Mouse (Mus musculus) right cerebral cortex, adult 18-20 months (tissue): ENCODE measurements at regions not wholly inside any gene's neighbourhood (a gene's known extent, or its start where the extent isn't known, plus 50 kb on each side); places are given as distances from the start of the nearest gene placed in this dataset.

Experiments used
- DNase-seq: peaks from one replicate; pipeline ENCODE4 v3.0.0; 2022; ENCODE audit warnings: mixed read lengths

GRCm38 (mm10) chr6:104040450-104040849 lies 452.1 kb upstream of the Cntn6 start:
- DNase-seq, result no peak

GRCm38 (mm10) chr6:104055996-104056395 lies 436.6 kb upstream of the Cntn6 start:
- DNase-seq, result no peak

GRCm38 (mm10) chr6:104061692-104062263 lies 430.8 kb upstream of the Cntn6 start:
- DNase-seq, result no peak

- DNase-seq, result no peak
These were observed 412.0 kb upstream of the Cntn6 start for GRCm38 (mm10) chr6:104080581-104080980.

- DNase-seq, result no peak
These were observed 410.3 kb upstream of the Cntn6 start for GRCm38 (mm10) chr6:104082242-104082641.

GRCm38 (mm10) chr6:104108386-104108785 lies 384.2 kb upstream of the Cntn6 start:
- no peak for DNase-seq
